Mouse (Mus musculus): ENCODE data around the gene Usp24. TPM values are rescaled to one million over a fixed set of nuclear protein-coding genes. Genes with fewer than 3 reads are reported as not detected.
"Not testable (repeated sequence)": the region's sequence is repeated elsewhere in the genome, so short reads cannot be mapped to it uniquely, and the experiment has no call there.

Gene Usp24
- polyA plus RNA-seq, 1 experiment from 2014 or later = 7.3 TPM

DNA sequence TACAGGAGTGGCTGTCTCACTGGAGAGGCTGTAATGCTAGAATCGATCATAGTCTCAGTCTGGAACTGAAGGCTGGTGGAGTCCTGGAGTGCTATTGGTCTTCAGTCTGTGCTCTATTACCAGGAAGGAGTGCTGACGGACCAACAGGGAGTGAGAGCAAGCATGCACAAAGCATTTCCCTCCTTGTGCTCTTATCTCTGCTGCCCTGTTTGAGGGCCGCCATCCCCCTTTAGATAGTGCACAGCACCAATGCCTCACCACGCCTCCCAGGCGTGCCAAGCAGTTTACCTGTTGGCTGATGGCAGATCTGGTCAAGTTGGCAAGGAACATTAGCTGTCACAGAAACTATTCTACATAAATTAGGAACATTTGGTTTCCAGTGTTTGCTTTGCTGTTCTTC is 11.4 kb downstream of the Usp24 start:
- WGBS = 86% methylated on average over 5 of the region's 5 CpGs
- Histone ChIP-seq H3K9me3 (replicated peaks) (no peaks in the 10 kb centered on the region), H3K4me1 (0 out of 2 replicates have a peak, but pooled peaks cover 4% of the 10 kb centered on the region), H3K27me3 (ENCODE audit: low read depth, poor library complexity, severe bottlenecking) (no peaks in the 10 kb centered on the region), H3K27ac (no peak overlapping the region), H3K4me3 (no peak overlapping the region), H3K36me3 (0 out of 2 replicates have a peak, but pooled peaks cover 7% of the 10 kb centered on the region)
- DNase-seq (ENCODE audit: low spot score) = no peak

DNA sequence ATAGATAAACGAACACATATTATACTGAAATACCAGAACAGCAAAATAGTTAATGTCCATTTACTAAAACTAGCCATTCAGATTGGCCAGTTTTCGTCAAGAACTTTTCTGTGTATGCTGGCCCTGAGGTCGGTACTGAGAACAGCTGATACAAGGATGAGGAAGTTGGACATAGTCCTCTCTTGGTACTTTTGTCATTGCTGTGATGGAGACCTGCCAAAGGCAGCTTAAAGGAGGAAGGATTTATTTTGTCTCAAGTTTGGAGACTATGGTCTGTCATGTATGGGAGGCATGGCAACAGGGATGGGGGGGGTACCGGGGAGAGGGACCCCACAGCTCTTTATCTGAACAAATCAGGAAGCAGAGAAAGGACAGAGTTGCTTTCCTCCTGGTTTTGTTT is 12.7 kb downstream of the Usp24 start:
- 93% methylated on average over 4 of the region's 4 CpGs for WGBS
- Histone ChIP-seq H3K4me1 (0 out of 2 replicates have a peak, but pooled peaks cover 4% of the 10 kb centered on the region), H3K4me3 (no peak overlapping the region), H3K27ac (no peak overlapping the region), H3K27me3 (ENCODE audit: low read depth, poor library complexity, severe bottlenecking) (no peaks in the 10 kb centered on the region), H3K36me3 (0 out of 2 replicates have a peak, but pooled peaks cover 7% of the 10 kb centered on the region), H3K9me3 (replicated peaks) (no peaks in the 10 kb centered on the region)
- no peak for DNase-seq (ENCODE audit: low spot score)

DNA sequence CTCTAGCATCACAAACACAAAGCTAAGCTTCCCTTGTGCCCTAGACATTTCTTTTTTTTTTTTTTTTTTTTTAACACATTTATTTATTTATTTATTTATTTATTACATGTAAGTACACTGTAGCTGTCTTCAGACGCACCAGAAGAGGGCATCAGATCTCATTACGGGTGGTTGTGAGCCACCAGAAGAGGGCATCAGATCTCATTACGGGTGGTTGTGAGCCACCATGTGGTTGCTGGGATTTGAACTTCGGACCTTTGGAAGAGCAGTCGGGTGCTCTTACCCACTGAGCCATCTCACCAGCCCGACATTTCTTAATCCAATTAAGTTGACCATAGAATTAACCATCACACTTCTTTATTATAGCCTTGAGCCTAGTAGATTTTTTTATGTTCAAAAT is 13.2 kb downstream of the Usp24 start:
- not testable (repeated sequence) for H3K27ac ChIP-seq, H3K36me3 ChIP-seq

GRCm38 (mm10) chr4:106330371-106330819 is 14.4 kb downstream of the Usp24 start:
- no peak for DNase-seq (ENCODE audit: low spot score)
- Histone ChIP-seq H3K27me3 (ENCODE audit: low read depth, poor library complexity, severe bottlenecking) (no peaks in the 10 kb centered on the region), H3K4me3 (no peak overlapping the region), H3K9me3 (replicated peaks) (no peaks in the 10 kb centered on the region), H3K27ac (no peak overlapping the region), H3K4me1 (0 out of 2 replicates have a peak, but pooled peaks cover 4% of the 10 kb centered on the region), H3K36me3 (0 out of 2 replicates have a peak, but pooled peaks cover 7% of the 10 kb centered on the region)
- WGBS = 79% methylated on average over 5 of the region's 5 CpGs

More for the DNA sequence above, 13.2 kb downstream of the Usp24 start:
- not testable (repeated sequence) for DNase-seq (ENCODE audit: low spot score); H3K4me3 ChIP-seq; H3K9me3 ChIP-seq (replicated peaks); H3K27me3 ChIP-seq (ENCODE audit: low read depth, poor library complexity, severe bottlenecking); H3K4me1 ChIP-seq
- WGBS = 89% methylated on average over 6 of the region's 6 CpGs

GRCm38 (mm10) chr4:106333071-106333470 is 17.1 kb downstream of the Usp24 start:
- Histone ChIP-seq H3K27me3 (ENCODE audit: low read depth, poor library complexity, severe bottlenecking) (no peaks in the 10 kb centered on the region), H3K27ac (no peak overlapping the region), H3K4me1 (0 out of 2 replicates have a peak, but pooled peaks cover 4% of the 10 kb centered on the region), H3K36me3 (no peaks in the 10 kb centered on the region), H3K4me3 (no peak overlapping the region), H3K9me3 (replicated peaks) (no peaks in the 10 kb centered on the region)
- WGBS = 80% methylated on average over 3 of the region's 3 CpGs
- DNase-seq (ENCODE audit: low spot score) = no peak

DNA sequence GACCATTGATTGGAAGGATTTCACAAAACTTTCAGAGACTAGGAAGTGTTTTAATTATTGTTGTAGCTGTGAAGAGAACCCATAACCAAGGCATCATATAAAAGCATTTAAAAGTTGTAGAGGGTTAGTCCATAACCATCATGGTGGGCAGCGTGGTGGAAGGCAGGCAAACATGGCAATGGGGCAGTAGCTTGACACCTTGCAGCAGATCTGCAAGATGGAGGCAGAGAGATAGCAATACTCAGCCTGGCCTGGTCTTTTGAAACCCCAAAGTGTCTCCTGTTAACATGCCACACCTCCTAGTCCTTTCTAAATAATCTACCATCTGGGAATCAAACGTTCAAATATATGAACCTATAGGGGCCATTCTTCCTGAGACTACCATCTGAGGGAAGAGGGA is 17.6 kb downstream of the Usp24 start:
- Histone ChIP-seq H3K4me3 (no peak overlapping the region), H3K9me3 (replicated peaks) (no peaks in the 10 kb centered on the region), H3K27me3 (ENCODE audit: low read depth, poor library complexity, severe bottlenecking) (no peaks in the 10 kb centered on the region), H3K4me1 (peaks cover 5% of the 10 kb centered on the region; the same call in 1 of the 2 replicates), H3K36me3 (no peaks in the 10 kb centered on the region), H3K27ac (no peak overlapping the region)
- DNase-seq (ENCODE audit: low spot score) = no peak
- 75% methylated on average over 2 of the region's 2 CpGs for WGBS

- Histone ChIP-seq H3K9me3 (replicated peaks) (no peaks in the 10 kb centered on the region), H3K27ac (no peak overlapping the region), H3K4me3 (no peak overlapping the region), H3K4me1 (peaks cover 14% of the 10 kb centered on the region), H3K27me3 (ENCODE audit: low read depth, poor library complexity, severe bottlenecking) (no peaks in the 10 kb centered on the region), H3K36me3 (no peaks in the 10 kb centered on the region)
- 82% methylated on average over 1 of the region's 1 CpGs for WGBS
- DNase-seq (ENCODE audit: low spot score) = no peak
Measured at GRCm38 (mm10) chr4:106335858-106336257, 19.8 kb downstream of the Usp24 start.

GRCm38 (mm10) chr4:106347664-106348063 is 31.7 kb downstream of the Usp24 start:
- 92% methylated on average over 1 of the region's 1 CpGs for WGBS
- DNase-seq (ENCODE audit: low spot score) = no peak
- Histone ChIP-seq H3K4me1 (no peaks in the 10 kb centered on the region), H3K9me3 (replicated peaks) (no peaks in the 10 kb centered on the region), H3K36me3 (peaks cover 77% of the 10 kb centered on the region), H3K27me3 (ENCODE audit: low read depth, poor library complexity, severe bottlenecking) (no peaks in the 10 kb centered on the region), H3K27ac (no peak overlapping the region), H3K4me3 (no peak overlapping the region)

DNA sequence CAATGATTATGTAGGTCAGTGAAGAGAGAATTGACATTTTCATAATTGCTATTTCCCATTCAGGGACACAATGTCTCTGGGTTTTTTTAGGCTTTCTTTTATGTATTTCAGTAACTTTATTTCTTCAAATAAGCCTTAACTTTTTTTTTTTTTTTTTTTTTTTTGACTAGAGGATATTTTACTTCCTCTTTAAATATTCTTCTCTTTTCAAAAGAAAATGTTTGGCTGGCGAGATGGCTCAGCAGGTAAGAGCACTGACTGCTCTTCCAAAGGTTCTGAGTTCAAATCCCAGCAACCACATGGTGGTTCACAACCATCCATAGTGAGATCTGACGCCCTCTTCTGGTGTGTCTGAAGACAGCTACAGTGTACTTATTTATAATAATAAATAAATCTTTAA is 39.0 kb downstream of the Usp24 start:
- 86% methylated on average over 2 of the region's 2 CpGs for WGBS
- H3K36me3 ChIP-seq = peaks cover 75% of the 10 kb centered on the region
- H3K4me3 ChIP-seq; H3K9me3 ChIP-seq (replicated peaks); H3K4me1 ChIP-seq; DNase-seq (ENCODE audit: low spot score); H3K27me3 ChIP-seq (ENCODE audit: low read depth, poor library complexity, severe bottlenecking); H3K27ac ChIP-seq: not testable (repeated sequence)

GRCm38 (mm10) chr4:106370013-106370412 is 54.0 kb downstream of the Usp24 start:
- H3K4me1 ChIP-seq = no peaks in the 10 kb centered on the region
- no peak for DNase-seq (ENCODE audit: low spot score)
- H3K36me3 ChIP-seq = peaks cover 88% of the 10 kb centered on the region
- WGBS = 94% methylated on average over 6 of the region's 6 CpGs
- no peak overlapping the region for H3K4me3 ChIP-seq
- H3K9me3 ChIP-seq (replicated peaks) = no peaks in the 10 kb centered on the region
- no peak overlapping the region for H3K27ac ChIP-seq
- no peaks in the 10 kb centered on the region for H3K27me3 ChIP-seq (ENCODE audit: low read depth, poor library complexity, severe bottlenecking)

DNA sequence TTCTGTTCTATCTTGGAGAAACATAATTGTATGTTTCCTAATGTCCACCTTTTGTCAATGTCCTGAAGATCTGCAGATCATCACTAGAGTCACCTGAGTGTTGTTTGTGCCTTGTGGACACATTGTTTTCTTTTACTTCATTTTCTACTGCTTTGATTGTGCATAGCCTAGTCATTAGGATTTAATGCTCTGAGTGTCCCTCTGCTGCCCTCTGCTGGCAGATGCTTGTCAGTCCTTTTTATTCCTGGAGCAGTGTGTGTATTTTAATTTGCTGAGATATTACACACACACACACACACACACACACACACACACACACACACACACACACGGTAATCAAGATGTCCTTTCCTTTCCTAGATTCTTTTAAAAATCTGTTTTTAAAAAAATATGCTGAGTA is 59.8 kb downstream of the Usp24 start:
- DNase-seq (ENCODE audit: low spot score) = peak; percentile 86
- peaks cover 88% of the 10 kb centered on the region for H3K36me3 ChIP-seq
- WGBS = 70% methylated on average over 1 of the region's 1 CpGs
- H3K4me3 ChIP-seq = no peak overlapping the region
- H3K27me3 ChIP-seq (ENCODE audit: low read depth, poor library complexity, severe bottlenecking) = no peaks in the 10 kb centered on the region
- peaks cover 10% of the 10 kb centered on the region for H3K4me1 ChIP-seq
- no peak overlapping the region for H3K27ac ChIP-seq
- no peaks in the 10 kb centered on the region for H3K9me3 ChIP-seq (replicated peaks)

DNA sequence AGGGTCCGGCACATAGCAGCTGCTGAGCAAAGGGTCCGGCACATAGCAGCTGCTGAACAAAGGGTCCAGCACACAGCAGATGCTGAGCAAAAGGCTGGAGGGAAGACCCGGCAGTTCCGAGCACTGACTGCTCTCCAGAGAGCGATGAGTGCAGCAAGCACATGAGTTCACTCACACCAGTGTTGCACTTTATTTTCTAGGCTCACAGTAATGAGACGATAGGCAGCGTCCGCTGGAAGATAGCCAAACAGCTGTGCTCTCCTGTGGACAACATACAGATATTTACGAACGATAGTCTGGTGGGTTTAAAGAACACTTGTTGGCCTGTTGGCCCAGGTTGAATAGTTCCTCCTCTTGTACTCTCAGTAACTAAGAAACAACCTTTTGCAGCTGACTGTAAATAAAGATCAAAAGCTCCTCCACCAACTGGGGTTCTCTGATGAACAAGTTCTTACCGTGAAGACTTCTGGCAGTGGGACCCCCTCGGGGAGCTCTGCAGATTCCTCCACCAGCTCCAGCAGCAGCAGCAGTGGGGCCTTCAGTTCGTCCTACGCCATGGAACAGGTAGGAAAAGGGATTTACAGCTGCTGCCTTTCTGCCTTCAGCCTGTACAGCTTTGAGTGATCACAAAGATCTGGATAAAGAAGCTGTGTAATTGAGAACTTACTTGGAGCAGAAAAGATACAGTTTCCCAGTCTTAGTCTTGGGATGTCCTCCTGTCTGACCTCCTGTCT is 63.0 kb downstream of the Usp24 start:
- H3K36me3 ChIP-seq = peaks cover 89% of the 10 kb centered on the region
- WGBS = 77% methylated on average over 14 of the region's 14 CpGs
- no peak overlapping the region for H3K27ac ChIP-seq

GRCm38 (mm10) chr4:106381131-106381530 is 65.1 kb downstream of the Usp24 start:
- peaks cover 89% of the 10 kb centered on the region for H3K36me3 ChIP-seq
- no peaks in the 10 kb centered on the region for H3K27me3 ChIP-seq (ENCODE audit: low read depth, poor library complexity, severe bottlenecking)
- DNase-seq (ENCODE audit: low spot score) = no peak
- H3K9me3 ChIP-seq (replicated peaks) = no peaks in the 10 kb centered on the region
- no peak overlapping the region for H3K4me3 ChIP-seq
- peaks cover 10% of the 10 kb centered on the region for H3K4me1 ChIP-seq
- whole genome bisulfite sequencing = 82% methylated on average over 5 of the region's 5 CpGs
- no peak overlapping the region for H3K27ac ChIP-seq

More for the DNA sequence above, 63.0 kb downstream of the Usp24 start:
- H3K9me3 ChIP-seq (replicated peaks) = no peaks in the 10 kb centered on the region
- H3K4me1 ChIP-seq = peaks cover 10% of the 10 kb centered on the region
- H3K4me3 ChIP-seq = no peak overlapping the region
- DNase-seq (ENCODE audit: low spot score) = no peak
- H3K27me3 ChIP-seq (ENCODE audit: low read depth, poor library complexity, severe bottlenecking) = no peaks in the 10 kb centered on the region
